Mouse (Mus musculus): ENCODE results near the gene Olfr1359.

Olfr1359 gene

GRCm38 (mm10) chr13:21722993-21723836 is 25.3 kb downstream of the Olfr1359 start:
- no peak for DNase-seq (ENCODE audit: low spot score)

GRCm38 (mm10) chr13:21727948-21728572 is 30.1 kb downstream of the Olfr1359 start:
- DNase-seq (ENCODE audit: low spot score): no peak

GRCm38 (mm10) chr13:21729544-21729943 is 31.6 kb downstream of the Olfr1359 start:
- DNase-seq (ENCODE audit: low spot score): no peak

GRCm38 (mm10) chr13:21733466-21733865 is 35.6 kb downstream of the Olfr1359 start:
- no peak for DNase-seq (ENCODE audit: low spot score)

GRCm38 (mm10) chr13:21734010-21734905 is 36.3 kb downstream of the Olfr1359 start:
- peak; percentile 72 for DNase-seq (ENCODE audit: low spot score)

GRCm38 (mm10) chr13:21734906-21735767 is 37.2 kb downstream of the Olfr1359 start, which contains the start of gene Hist1h4j:
TSS of gene Hist1h4j (plus strand) at chr13:21735064.
- peak; percentile 84 for DNase-seq (ENCODE audit: low spot score)

- no peak for DNase-seq (ENCODE audit: low spot score)
Measured at GRCm38 (mm10) chr13:21745006-21745405, 47.1 kb downstream of the Olfr1359 start.

GRCm38 (mm10) chr13:21749387-21750158 is 51.7 kb downstream of the Olfr1359 start:
- DNase-seq (ENCODE audit: low spot score): peak; percentile 13

- peak; percentile 86 for DNase-seq (ENCODE audit: low spot score)
Measured at GRCm38 (mm10) chr13:21750159-21751017, 52.5 kb downstream of the Olfr1359 start, which contains the start of gene Hist1h4k. TSS of gene Hist1h4k (minus strand) at chr13:21750505.

- no peak for DNase-seq (ENCODE audit: low spot score)
Measured at GRCm38 (mm10) chr13:21751417-21751816, 53.5 kb downstream of the Olfr1359 start.

- no peak for DNase-seq (ENCODE audit: low spot score)
Measured at GRCm38 (mm10) chr13:21751827-21752226, 53.9 kb downstream of the Olfr1359 start.

- peak; percentile 25 for DNase-seq (ENCODE audit: low spot score)
Measured at GRCm38 (mm10) chr13:21752356-21752755, 54.4 kb downstream of the Olfr1359 start.

- no peak for DNase-seq (ENCODE audit: low spot score)
Measured at GRCm38 (mm10) chr13:21753051-21753523, 55.2 kb downstream of the Olfr1359 start.

GRCm38 (mm10) chr13:21753524-21754285 is 55.8 kb downstream of the Olfr1359 start, which contains the start of the genes Hist1h2ak and Hist1h2bn:
TSS of gene Hist1h2ak (minus strand) at chr13:21753827.
TSS of gene Hist1h2bn (plus strand) at chr13:21754123.
- peak; percentile 83 for DNase-seq (ENCODE audit: low spot score)

GRCm38 (mm10) chr13:21754294-21755001 is 56.5 kb downstream of the Olfr1359 start:
- DNase-seq (ENCODE audit: low spot score): peak; percentile 59

GRCm38 (mm10) chr13:21755707-21756106 is 57.8 kb downstream of the Olfr1359 start:
- DNase-seq (ENCODE audit: low spot score): no peak

All from spleen, adult 12 weeks (tissue).